Mouse (Mus musculus) hindbrain, postnatal 0 days (tissue): ENCODE data around the gene Vopp1. TPM values are rescaled to one million over a fixed set of nuclear protein-coding genes. Genes with fewer than 3 reads are reported as not detected.

ENCODE experiments used
- ATAC-seq: fragments of 200-750 bp; cut with Nextera tagmentation; 2 replicates; pipeline ENCODE4 v1.8.0; 2017; ENCODE audit warnings: mild to moderate bottlenecking, moderate TSS enrichment, moderate library complexity
- DNase-seq: peaks from one replicate; pipeline ENCODE4 v3.0.0-alpha.2; 2015; ENCODE audit warnings: low spot score
- H3K27ac ChIP-seq: fragments of 300-500 bp; sonication (generic); 2 replicates; pipeline ENCODE4 v1.5.1; 2014; ENCODE audit warnings: mild to moderate bottlenecking
- H3K27me3 ChIP-seq: fragments of 300-500 bp; sonication (generic); 2 replicates; pipeline ENCODE4 v1.6.1; 2014; ENCODE audit warnings: low read length, mixed read lengths; ENCODE audit not compliant: insufficient read depth
- H3K36me3 ChIP-seq: fragments of 300-500 bp; sonication (generic); 2 replicates; pipeline ENCODE4 v1.6.1; 2014; ENCODE audit warnings: low read length, mixed read lengths; ENCODE audit not compliant: insufficient read depth
- H3K4me1 ChIP-seq: fragments of 300-500 bp; sonication (generic); 2 replicates; pipeline ENCODE4 v1.6.1; 2014; ENCODE audit warnings: antibody characterized with exemption, low read length, mixed read lengths; ENCODE audit not compliant: insufficient read depth
- H3K4me2 ChIP-seq: fragments of 300-500 bp; sonication (generic); 2 replicates; pipeline ENCODE4 v1.6.1; 2014; ENCODE audit warnings: low read depth, mild to moderate bottlenecking, low read length, moderate library complexity, mixed read lengths
- H3K4me3 ChIP-seq: fragments of 300-500 bp; sonication (generic); 2 replicates; pipeline ENCODE4 v1.5.1; 2014; ENCODE audit warnings: low read length
- H3K9ac ChIP-seq: fragments of 300-500 bp; sonication (generic); replicated peaks from 2 replicates; pipeline ENCODE4 v1.6.1; 2014; ENCODE audit warnings: mild to moderate bottlenecking, low read length, moderate library complexity, mixed read lengths
- H3K9me3 ChIP-seq: fragments of 300-500 bp; sonication (generic); 2 replicates; pipeline ENCODE4 v1.6.1; 2016; ENCODE audit warnings: low read length, mixed read lengths
- CTCF ChIP-seq: IDR thresholded peaks from 2 replicates; pipeline ENCODE4 v1.5.1; 2016; ENCODE audit warnings: antibody characterized with exemption, control low read depth, low read depth
- WGBS: fragments of 180-500 bp; shearing (Covaris S2); extraction: QIAGEN DNeasy Blood & Tissue Kit; methylation state at CpG from one replicate; pipeline ENCODE4 v1.1.7; 2014; 5-methylcytosine and 5-hydroxymethylcytosine counted together
- polyA plus RNA-seq: library from polyadenylated mRNA; unstranded; fragments of >200 nt; fragmentation: Nextera tagmentation; extraction: Ambion mirVana; gene quantifications from 2 replicates; pipeline ENCODE4 v1.2.1, GENCODE M21; 2015
- total RNA-seq: library from RNA; depleted of rRNA; stranded (reverse); fragments of >200 nt; gene quantifications from 2 replicates; pipeline ENCODE4 v1.2.3, GENCODE M21; 2014

Gene Vopp1
- total and polyA plus RNA-seq, 2 experiments from 2014 or later = 151 to 285 TPM

GRCm38 (mm10) chr6:57766287-57766686 is 58.7 kb downstream of the Vopp1 start:
- Histone ChIP-seq H3K27ac (no peak overlapping the region), H3K4me2 (no peak overlapping the region), H3K4me1 (no peaks in the 10 kb centered on the region), H3K36me3 (peaks cover 8% of the 10 kb centered on the region; the same call in 1 of the 2 replicates), H3K27me3 (no peaks in the 10 kb centered on the region), H3K9me3 (no peaks in the 10 kb centered on the region), H3K9ac (no peak overlapping the region), H3K4me3 (no peak overlapping the region)
- WGBS = 100% methylated on average over 1 of the region's 1 CpGs
- no peak for DNase-seq
- no peak for ATAC-seq
- no peak for TF ChIP-seq CTCF

DNA sequence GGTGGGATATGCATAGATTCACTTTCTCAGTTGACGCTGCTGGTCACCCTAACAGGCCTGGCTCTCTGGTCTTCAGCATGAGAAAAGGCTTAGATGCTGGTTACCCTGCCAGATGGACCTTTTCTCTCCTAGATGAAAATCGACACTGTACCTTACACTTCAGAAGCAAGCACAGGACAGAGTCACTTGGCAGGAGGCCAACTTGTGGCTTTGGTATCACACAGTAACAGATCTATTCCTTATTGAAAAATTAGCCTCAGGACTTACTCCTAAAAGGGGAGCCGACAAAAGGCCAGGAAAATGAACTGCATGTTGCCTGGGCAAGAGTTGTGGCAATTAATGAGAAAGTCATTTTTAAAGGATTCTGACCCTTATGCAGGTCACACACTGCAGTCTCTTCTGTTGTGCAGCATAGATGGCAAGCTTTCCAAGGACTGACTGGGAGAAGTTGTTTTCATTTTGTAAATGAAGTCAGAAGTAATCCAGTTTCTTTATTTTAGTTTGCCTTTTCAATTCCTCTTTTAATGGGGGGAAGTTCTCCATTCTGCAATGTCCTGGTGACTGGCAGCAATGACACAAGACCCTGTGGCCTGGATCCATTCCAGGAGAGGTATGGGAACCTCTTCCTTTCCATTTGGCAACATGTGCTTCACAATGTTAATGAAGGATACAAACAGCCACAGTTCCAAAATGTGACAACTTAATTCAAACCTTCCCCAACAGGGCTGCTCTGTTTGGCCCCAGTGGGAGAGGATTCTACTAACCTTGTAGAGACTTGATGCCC is 59.7 kb downstream of the Vopp1 start:
- Histone ChIP-seq H3K27me3 (no peaks in the 10 kb centered on the region), H3K4me2 (no peak overlapping the region), H3K27ac (no peak overlapping the region), H3K9ac (no peak overlapping the region), H3K4me1 (no peaks in the 10 kb centered on the region), H3K36me3 (peaks cover 12% of the 10 kb centered on the region; the same call in 1 of the 2 replicates), H3K4me3 (no peak overlapping the region), H3K9me3 (no peaks in the 10 kb centered on the region)
- peak; percentile 23 for DNase-seq
- no peak for ATAC-seq
- no peak for TF ChIP-seq CTCF
- 45% methylated on average over 3 of the region's 3 CpGs for WGBS

DNA sequence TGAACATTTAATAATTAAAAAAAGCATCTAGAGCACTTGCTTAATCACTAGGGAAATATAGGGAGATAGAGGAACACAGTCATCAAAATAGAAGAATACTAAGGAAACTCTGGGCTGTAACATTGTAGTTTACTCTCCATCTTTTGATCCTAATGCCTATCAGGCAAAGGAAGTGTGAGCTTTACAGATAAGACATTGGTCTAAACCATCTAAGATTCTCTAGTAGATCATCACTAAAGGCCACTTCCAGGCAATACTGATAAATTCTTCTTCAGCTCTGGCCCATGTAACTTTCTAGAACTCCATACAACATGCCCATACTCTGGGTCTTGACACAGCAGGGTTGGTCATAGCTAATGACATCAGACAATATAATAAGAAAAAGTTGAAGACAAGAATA is 61.9 kb downstream of the Vopp1 start:
- no peaks in the 10 kb centered on the region for H3K4me1 ChIP-seq
- H3K4me3 ChIP-seq = no peak overlapping the region
- H3K27ac ChIP-seq = no peak overlapping the region
- ATAC-seq (no peak), DNase-seq (no peak)
- no peaks in the 10 kb centered on the region for H3K27me3 ChIP-seq
- no peak for TF ChIP-seq CTCF
- H3K9ac ChIP-seq = no peak overlapping the region
- H3K9me3 ChIP-seq = no peaks in the 10 kb centered on the region
- peaks cover 17% of the 10 kb centered on the region for H3K36me3 ChIP-seq
- no peak overlapping the region for H3K4me2 ChIP-seq

- H3K9ac ChIP-seq = no peak overlapping the region
- no peaks in the 10 kb centered on the region for H3K27me3 ChIP-seq
- no peak for DNase-seq
- WGBS = 91% methylated on average over 9 of the region's 9 CpGs
- TF ChIP-seq CTCF = no peak
- H3K4me2 ChIP-seq = no peak overlapping the region
- no peaks in the 10 kb centered on the region for H3K9me3 ChIP-seq
- H3K36me3 ChIP-seq = peaks cover 15% of the 10 kb centered on the region
- H3K4me1 ChIP-seq = no peaks in the 10 kb centered on the region
- ATAC-seq = no peak
- H3K27ac ChIP-seq = no peak overlapping the region
- no peak overlapping the region for H3K4me3 ChIP-seq
Observed at GRCm38 (mm10) chr6:57753962-57754759, 70.8 kb downstream of the Vopp1 start.

DNA sequence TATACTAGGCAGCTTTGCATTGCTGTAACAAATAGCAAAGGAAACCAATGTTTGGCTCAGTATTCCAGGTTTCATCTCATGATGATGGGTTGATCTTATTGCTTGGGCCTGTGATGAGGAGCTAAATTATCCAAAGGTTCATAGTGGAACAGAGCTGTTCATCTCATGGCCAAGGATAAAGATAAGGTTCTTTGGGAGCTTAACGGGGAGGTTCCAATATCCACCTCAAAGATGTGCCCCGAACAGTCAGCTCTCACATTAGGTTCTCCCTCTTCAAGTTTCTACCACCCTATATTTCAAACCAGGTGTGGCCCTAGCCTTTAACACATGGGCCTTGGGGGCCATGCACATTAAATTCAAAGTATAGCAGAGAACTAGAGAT is 79.2 kb downstream of the Vopp1 start:
- Histone ChIP-seq H3K27ac (no peak overlapping the region), H3K4me3 (no peak overlapping the region), H3K36me3 (no peaks in the 10 kb centered on the region), H3K27me3 (no peaks in the 10 kb centered on the region), H3K4me1 (no peaks in the 10 kb centered on the region), H3K9ac (no peak overlapping the region), H3K4me2 (no peak overlapping the region), H3K9me3 (no peaks in the 10 kb centered on the region)
- ATAC-seq = no peak
- no peak for TF ChIP-seq CTCF
- WGBS = 97% methylated on average over 2 of the region's 2 CpGs
- DNase-seq = no peak

- WGBS = 93% methylated on average over 4 of the region's 4 CpGs
- Histone ChIP-seq H3K4me2 (no peak overlapping the region), H3K36me3 (peaks cover 2% of the 10 kb centered on the region; the same call in 1 of the 2 replicates), H3K4me1 (no peaks in the 10 kb centered on the region), H3K27ac (no peak overlapping the region), H3K9me3 (no peaks in the 10 kb centered on the region), H3K9ac (no peak overlapping the region), H3K4me3 (no peak overlapping the region), H3K27me3 (no peaks in the 10 kb centered on the region)
- no peak for DNase-seq
- no peak for ATAC-seq
- no peak for TF ChIP-seq CTCF
Observed at GRCm38 (mm10) chr6:57744974-57745747, 79.8 kb downstream of the Vopp1 start.
